Mouse (Mus musculus): ENCODE results near the gene Negr1. TPM values are rescaled to one million over a fixed set of nuclear protein-coding genes. Genes with fewer than 3 reads are reported as not detected.

The Negr1 gene
- polyA plus RNA-seq, 1 experiment, result 16.4 TPM

DNA sequence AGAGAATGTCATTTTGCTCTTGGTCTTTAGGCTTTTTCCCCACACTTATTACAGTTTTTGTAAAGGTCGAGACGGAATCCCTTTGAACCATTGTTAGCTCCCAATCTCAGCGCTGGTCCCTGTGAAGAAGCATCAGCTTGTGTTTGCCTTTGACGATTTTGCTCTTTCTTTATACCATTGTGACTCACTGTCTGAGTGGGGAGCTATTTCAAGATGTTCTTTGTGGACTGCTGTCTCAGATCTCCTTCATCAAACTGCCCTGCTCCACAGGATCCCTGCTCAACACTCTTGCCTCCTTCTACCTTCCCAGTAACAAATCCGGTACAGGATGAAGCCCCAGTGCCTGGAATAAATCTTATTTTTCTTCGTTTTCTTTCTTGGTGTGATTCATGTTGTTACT lies 536.8 kb downstream of the Negr1 start:
- Histone ChIP-seq H3K4me3 (ENCODE audit: insufficient read depth, low read depth, low read length) (no peak overlapping the region), H3K4me1 (ENCODE audit: control insufficient read depth, insufficient read depth, insufficient read length, low read length) (no peaks in the 10 kb centered on the region), H3K27ac (replicated peaks; ENCODE audit: low read depth, low read length) (no peak overlapping the region)

DNA sequence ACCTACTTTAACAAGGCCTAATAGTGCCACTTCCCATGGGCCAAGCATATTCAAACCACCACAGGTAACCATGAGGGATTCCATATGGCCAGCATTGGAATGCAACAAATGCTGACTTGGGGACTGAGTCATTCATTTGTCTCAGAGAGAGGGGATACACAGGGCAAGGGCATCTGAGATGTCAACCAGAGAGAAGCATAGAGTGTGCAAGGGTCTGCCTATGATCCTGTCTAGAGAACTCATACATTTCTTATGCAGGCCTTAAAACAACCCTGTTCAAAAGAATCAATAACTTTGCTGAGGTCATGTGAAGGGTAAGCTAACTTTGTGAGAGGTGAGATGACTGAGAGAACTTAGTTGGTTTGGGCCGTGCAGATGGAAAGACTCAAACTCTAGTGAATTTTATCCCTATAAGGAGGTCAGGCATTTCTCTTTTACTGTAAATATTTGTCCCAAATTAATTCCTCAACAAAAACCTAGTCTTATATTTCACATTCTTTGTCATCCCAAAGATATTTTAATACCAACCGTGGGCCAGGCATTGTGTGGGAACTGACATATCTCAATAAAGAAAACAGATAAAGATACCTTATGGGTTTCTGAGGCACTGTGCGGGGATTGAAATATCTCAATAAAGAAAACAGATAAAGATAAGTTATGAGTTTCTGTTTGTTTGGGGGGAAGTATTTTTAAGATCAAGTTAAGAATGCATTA lies 543.4 kb downstream of the Negr1 start:
- H3K4me3 ChIP-seq (ENCODE audit: insufficient read depth, low read depth, low read length), result no peak overlapping the region
- no peak overlapping the region for H3K27ac ChIP-seq (replicated peaks; ENCODE audit: low read depth, low read length)
- H3K4me1 ChIP-seq (ENCODE audit: control insufficient read depth, insufficient read depth, insufficient read length, low read length), result no peaks in the 10 kb centered on the region

DNA sequence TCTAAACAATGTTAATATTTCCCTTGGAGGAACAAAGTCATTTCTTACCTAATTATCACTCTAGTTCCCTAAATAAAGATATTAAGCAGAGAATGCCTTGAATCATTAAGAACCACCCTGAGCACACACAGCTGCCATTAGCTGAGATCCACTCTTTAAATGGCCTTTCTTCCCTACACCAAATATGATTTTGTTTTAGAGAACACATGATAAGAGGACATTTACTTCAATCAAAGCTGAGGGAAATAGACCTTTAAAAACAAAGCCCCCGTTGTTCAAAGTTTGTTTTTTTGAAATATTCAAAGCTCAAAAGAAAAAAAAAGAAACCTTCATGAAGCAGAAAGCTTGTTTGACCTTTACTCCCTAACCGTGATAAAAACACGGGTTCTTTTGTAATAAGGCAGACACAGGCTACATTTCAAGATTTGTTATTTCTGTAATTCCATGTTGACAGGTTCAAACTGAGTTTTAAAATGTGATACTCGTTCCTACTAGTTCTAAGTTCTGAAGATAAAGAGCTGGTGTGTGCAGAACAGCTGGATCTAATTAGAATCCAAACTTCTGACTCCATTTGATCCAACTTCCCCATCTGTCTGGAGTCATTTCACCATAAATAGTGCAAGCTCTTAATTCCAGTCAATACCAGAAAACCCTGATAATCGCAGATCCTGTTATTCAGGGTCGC lies 544.1 kb downstream of the Negr1 start:
- Histone ChIP-seq H3K4me1 (ENCODE audit: control insufficient read depth, insufficient read depth, insufficient read length, low read length) (no peaks in the 10 kb centered on the region), H3K4me3 (ENCODE audit: insufficient read depth, low read depth, low read length) (no peak overlapping the region)

DNA sequence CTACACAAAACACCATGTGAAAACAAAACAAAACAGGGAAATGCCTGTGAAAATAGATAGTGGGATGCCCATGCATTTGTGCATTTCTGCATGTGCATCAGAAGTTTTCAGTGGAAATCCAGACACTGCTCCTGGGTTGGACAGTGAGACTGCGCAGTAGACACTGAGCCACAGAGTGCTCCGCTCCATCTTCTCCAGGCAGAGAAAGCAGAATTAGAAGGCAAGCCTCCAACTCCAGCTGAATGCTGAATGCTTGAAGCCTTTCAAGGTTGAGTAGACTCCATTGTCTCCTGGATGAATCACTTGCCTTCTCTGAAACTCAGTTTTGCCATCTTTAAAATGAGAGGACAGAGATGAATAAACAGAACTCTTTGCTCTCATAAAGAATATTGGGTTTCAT lies 546.6 kb downstream of the Negr1 start:
- Histone ChIP-seq H3K4me3 (ENCODE audit: insufficient read depth, low read depth, low read length) (no peak overlapping the region), H3K27ac (replicated peaks; ENCODE audit: low read depth, low read length) (no peak overlapping the region), H3K4me1 (ENCODE audit: control insufficient read depth, insufficient read depth, insufficient read length, low read length) (no peaks in the 10 kb centered on the region)

More for the DNA sequence above, 544.1 kb downstream of the Negr1 start:
- H3K27ac ChIP-seq (replicated peaks; ENCODE audit: low read depth, low read length), result no peak overlapping the region

DNA sequence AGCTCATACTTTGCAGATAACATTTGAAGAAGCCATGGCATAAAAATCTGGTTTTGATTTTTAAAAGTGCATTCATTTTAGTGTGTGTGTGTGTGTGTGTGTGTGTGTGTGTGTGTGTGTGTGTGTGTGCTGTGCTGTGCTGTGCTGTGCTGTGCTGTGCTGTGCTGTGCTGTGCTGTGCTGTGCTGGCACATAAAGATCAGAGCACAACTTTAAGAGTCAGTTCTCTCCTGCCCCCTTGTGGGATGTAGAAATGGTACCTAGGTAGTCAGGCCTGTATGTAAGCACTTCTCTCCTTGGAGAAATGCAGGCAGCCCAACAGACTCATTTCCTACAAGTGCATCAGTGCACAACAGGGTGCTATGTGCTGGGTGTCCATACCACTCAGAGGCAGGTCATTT lies 547.7 kb downstream of the Negr1 start:
- Histone ChIP-seq H3K4me1 (ENCODE audit: control insufficient read depth, insufficient read depth, insufficient read length, low read length) (no peaks in the 10 kb centered on the region), H3K4me3 (ENCODE audit: insufficient read depth, low read depth, low read length) (no peak overlapping the region), H3K27ac (replicated peaks; ENCODE audit: low read depth, low read length) (no peak overlapping the region)

DNA sequence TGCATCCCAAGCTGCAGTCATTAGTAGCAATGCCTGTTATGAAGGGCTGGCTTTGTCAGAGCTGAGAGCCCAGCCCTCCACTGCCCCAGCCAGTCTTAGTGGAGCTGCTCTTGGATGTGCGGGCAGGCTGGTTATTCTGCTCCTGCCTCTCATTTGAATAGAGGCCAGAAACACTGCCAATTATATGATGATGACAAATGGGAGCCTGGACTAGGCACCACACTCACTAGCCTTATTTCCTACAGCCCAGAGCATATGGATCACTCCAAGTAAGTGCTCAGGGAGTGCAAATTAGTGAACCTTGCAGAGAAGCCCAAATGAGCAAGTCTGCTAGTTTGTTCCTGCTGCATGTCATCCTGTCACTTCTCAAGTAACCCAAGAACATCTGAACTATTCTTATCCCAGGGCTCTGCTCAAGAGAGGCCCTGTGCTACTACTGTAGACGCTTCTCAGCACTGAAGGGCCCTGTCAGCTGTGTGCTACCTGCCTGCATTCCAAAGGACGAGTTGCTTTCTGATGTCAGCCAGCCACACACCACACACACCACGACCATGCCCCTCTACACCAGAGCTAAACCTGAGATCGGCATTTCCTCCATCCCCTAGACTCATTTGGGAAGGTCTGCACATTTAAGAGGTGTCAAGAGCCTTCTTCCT lies 553.6 kb downstream of the Negr1 start:
- Histone ChIP-seq H3K4me3 (ENCODE audit: insufficient read depth, low read depth, low read length) (no peak overlapping the region), H3K4me1 (ENCODE audit: control insufficient read depth, insufficient read depth, insufficient read length, low read length) (no peaks in the 10 kb centered on the region), H3K27ac (replicated peaks; ENCODE audit: low read depth, low read length) (no peak overlapping the region)

DNA sequence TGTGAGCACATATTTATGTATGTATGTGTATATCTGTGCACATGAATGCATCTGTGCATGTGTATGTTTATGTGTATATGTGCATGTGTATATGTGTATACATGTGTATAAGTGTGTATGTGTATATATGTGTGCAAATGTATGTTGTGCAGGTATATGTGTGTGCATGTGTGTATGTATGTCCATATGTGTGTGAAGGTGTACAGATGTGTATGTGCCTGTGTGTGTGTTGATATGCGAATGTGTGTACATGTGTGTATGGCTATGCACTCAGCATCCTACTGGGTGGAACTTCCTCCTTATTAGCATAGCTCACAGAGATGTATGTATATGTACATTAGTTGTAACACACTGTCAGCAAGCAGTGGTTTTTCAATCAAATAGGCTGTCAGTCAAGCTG lies 554.4 kb downstream of the Negr1 start:
- no peak overlapping the region for H3K4me3 ChIP-seq (ENCODE audit: insufficient read depth, low read depth, low read length)
- no peak overlapping the region for H3K27ac ChIP-seq (replicated peaks; ENCODE audit: low read depth, low read length)
- H3K4me1 ChIP-seq (ENCODE audit: control insufficient read depth, insufficient read depth, insufficient read length, low read length), result no peaks in the 10 kb centered on the region

DNA sequence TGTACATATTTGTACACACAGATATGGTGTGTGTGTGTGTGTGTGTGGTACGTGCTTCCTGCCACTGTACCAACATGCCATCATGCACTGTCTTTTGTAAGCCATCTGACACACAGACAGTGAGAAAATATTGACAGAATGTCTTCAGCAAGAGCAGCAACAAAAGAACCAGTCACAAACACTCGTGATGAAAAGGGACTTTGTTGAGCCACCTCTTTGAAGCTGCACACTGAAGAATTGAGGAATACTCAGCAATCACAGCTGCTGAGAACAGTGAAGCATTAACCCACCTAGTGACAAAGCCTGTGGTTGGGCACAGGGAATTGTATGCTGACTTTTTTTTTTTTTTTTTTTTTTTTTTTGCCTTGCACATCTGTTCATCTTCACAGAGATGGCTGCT lies 558.3 kb downstream of the Negr1 start:
- Histone ChIP-seq H3K4me1 (ENCODE audit: control insufficient read depth, insufficient read depth, insufficient read length, low read length) (no peaks in the 10 kb centered on the region), H3K27ac (replicated peaks; ENCODE audit: low read depth, low read length) (no peak overlapping the region)

DNA sequence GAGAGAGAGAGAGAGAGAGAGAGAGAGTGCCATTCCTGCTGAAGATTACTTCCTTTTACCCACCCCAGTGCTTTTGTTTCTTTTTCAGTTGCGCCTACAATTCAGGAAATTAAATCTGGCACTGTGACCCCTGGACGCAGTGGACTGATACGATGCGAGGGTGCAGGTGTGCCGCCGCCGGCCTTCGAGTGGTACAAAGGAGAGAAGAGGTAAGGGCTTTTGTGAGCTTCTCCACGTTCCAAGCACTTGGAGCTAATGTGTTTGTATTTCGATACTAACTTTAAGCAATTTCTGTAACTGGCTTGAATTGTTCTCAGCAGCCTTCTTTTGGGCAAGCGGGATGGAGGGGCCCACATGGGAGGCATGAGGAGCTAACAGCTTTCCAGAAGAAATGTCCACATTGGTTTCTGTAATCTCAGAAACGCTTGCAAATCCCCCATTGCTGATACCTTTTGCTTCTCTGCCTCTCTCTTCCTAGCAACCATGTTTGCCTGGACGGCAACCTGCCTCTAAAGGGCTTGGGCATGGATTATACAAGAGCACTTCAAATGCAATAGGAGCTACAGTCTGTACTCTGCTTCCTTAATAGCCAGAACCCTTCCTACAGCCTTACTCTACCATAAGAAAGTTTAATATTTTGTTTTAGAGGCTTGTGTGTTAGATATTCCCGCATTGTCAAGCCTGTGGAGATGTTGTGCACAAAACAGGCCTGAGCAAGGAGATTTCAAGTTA lies 584.7 kb downstream of the Negr1 start:
- H3K27ac ChIP-seq (replicated peaks; ENCODE audit: low read depth, low read length), result no peak overlapping the region
- no peaks in the 10 kb centered on the region for H3K4me1 ChIP-seq (ENCODE audit: control insufficient read depth, insufficient read depth, insufficient read length, low read length)
- no peak overlapping the region for H3K4me3 ChIP-seq (ENCODE audit: insufficient read depth, low read depth, low read length)

More for the DNA sequence above, 558.3 kb downstream of the Negr1 start:
- H3K4me3 ChIP-seq (ENCODE audit: insufficient read depth, low read depth, low read length), result no peak overlapping the region

DNA sequence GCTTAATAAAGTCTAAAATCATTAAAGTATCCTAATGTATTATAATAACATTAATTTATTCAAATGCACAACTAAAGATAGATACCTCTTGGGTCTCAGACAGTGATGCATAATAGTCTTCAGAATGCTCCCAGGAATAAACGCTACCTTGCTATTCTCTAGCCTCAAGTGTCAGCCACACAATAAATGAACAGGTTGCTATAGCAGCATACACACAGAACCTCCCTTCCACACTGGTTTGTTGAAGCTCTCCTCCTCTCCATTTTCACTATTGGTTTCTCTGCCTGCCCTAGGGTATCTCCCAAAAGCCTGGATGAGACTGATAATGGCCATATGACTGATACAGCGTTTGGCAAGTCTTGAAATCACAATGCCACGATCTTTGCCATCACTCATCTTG lies 593.3 kb downstream of the Negr1 start:
- H3K4me1 ChIP-seq (ENCODE audit: control insufficient read depth, insufficient read depth, insufficient read length, low read length), result no peaks in the 10 kb centered on the region
- no peak overlapping the region for H3K4me3 ChIP-seq (ENCODE audit: insufficient read depth, low read depth, low read length)
- H3K27ac ChIP-seq (replicated peaks; ENCODE audit: low read depth, low read length), result no peak overlapping the region

DNA sequence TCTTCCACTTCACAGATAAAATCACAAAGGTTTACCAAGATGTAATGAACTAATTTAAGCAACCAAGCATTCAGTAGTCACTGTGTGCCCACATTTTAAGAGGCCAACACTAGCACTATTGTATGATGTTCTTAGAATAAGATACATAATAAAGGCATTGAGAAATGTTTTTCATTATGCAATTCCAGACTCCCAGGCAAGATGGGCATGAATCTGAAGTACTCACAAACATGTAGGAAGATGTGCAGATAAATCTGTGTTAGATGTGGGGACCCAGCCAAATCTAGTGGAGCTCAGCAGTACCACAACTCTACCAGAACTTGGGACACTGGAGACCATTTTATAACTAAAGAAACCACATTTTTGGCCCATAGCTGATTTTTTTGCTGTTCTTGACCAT lies 593.9 kb downstream of the Negr1 start:
- Histone ChIP-seq H3K4me3 (ENCODE audit: insufficient read depth, low read depth, low read length) (no peak overlapping the region), H3K4me1 (ENCODE audit: control insufficient read depth, insufficient read depth, insufficient read length, low read length) (no peaks in the 10 kb centered on the region), H3K27ac (replicated peaks; ENCODE audit: low read depth, low read length) (no peak overlapping the region)

DNA sequence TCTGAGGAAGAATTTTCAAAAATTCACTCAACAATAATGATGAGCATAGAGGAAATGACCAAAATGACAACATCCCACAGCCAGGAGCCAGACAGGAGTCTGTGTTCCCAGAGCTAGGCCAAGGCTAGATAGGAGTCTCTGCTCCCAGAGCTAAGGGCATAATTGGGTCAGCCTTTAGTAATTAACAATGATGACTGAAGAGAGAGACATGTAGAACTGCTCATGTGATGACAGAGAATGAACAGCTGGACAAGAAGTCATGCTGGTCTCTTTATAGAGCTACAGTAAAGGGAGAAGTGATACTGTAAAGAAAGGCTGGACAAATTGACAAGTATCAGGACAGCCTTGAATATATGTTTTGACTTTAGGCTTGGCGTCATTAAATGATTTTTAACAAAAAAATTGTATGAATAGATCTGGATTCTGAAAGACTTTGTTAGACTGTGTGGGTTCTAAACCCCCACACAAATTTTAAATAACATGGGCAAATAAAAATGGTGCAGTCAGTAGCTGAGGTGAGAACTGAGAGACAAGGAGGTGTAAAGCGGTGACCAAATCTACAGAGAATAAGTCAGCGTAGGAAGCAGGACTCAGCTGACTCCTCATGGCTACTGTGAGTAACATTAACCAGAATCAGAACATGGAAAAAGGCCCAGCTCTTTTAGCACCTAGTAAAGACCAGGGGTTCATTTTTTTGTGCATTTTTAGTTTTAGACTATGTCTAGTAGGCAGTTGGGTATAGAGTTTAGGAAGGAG lies 603.4 kb downstream of the Negr1 start:
- no peak overlapping the region for H3K27ac ChIP-seq (replicated peaks; ENCODE audit: low read depth, low read length)
- no peak overlapping the region for H3K4me3 ChIP-seq (ENCODE audit: insufficient read depth, low read depth, low read length)
- no peaks in the 10 kb centered on the region for H3K4me1 ChIP-seq (ENCODE audit: control insufficient read depth, insufficient read depth, insufficient read length, low read length)

DNA sequence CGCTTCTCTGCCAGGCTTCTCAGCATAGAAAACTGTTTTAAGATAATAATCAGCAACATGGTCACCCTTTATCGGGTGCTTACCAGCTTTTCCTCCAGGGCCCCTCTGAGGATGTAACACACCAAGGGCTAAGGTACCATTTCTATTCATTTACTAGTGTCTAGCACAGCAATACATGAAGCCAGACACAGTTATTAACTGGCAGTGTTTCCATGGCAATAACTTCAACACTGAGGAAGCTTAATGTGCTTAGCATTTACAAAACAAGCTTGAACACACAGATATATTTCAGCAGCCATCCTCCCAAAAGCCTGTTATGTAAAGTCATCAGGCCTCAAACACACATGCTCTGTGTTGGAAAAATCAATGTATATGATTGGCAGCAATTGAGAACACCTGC lies 620.4 kb downstream of the Negr1 start:
- Histone ChIP-seq H3K4me3 (ENCODE audit: insufficient read depth, low read depth, low read length) (no peak overlapping the region), H3K4me1 (ENCODE audit: control insufficient read depth, insufficient read depth, insufficient read length, low read length) (no peaks in the 10 kb centered on the region), H3K27ac (replicated peaks; ENCODE audit: low read depth, low read length) (no peak overlapping the region)

DNA sequence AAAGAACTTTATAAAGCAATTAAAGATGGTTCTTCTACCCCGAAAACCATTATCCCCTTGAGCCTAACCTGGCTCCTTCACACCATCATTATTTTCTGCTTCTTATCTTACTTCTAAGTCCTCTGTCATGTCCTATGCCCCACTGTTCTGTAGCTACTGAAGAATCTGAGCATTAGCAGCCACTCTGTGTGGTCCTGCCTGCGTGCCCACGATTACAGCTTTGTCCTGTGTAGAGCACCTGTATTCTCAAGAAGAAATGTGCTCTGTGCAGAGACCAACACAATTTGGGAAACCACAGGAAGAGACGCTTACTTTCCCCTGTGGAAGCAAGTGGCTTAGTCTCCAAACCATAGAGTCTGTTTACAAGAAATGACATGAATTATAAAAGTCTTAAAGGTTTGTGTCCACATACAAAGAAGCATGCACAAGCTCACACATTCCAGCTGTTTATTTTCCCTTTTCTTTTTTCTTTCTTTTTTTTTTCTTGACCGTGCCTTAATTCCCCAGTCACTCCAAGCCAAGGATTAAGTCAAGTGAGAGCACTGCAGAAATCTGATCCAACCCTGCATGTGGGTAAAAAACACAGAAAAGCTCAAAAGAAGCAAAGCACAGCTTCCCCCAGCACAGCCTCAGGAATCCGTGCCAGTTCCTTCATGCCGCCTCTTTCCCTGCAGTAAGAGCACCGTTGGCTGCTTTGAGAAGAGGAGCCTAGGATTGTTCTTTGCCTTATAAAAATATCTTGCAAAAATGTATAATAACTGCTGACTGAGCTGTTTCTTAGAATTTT lies 627.5 kb downstream of the Negr1 start:
- H3K4me1 ChIP-seq (ENCODE audit: control insufficient read depth, insufficient read depth, insufficient read length, low read length), result no peaks in the 10 kb centered on the region
- no peak overlapping the region for H3K27ac ChIP-seq (replicated peaks; ENCODE audit: low read depth, low read length)
- no peak overlapping the region for H3K4me3 ChIP-seq (ENCODE audit: insufficient read depth, low read depth, low read length)

All from brown adipose tissue, adult 24 weeks (tissue).